Mouse (Mus musculus): ENCODE measurements around the gene 2310003L06Rik.

2310003L06Rik gene

DNA sequence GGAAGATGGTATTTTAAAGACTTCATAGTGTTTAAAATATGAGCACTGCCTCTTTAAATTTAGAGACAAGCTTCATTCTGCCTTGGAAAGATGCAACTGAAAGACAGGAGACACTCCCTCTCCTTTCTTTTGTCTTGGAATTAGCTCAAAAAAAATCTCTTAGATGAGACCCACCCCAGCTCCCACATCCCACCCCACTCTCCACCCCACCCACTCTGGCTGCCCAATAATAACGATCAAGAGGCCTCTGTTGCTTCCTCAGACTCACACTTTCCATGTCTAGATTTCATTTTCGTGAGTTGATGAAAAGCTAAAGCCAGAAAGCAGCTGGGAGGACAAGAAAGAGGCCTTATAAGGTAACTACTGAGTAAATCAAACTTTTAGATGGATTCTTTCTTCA, at the start of gene 2310003L06Rik, which contains the start of gene Gm28434:
Gene 2310003L06Rik (plus strand): TSS at position 259 of the 400 bp plus-strand sequence.
Gene Gm28434 (plus strand): TSS at position 317 of the 400 bp plus-strand sequence.
- no peak for DNase-seq (ENCODE audit: low spot score in 2 of 2)

GRCm38 (mm10) chr5:87925372-87925771, 43.9 kb upstream of the 2310003L06Rik start, which contains the start of gene Csn3:
Gene Csn3, plus strand, starts transcription at chr5:87925579.
- no peak for DNase-seq (ENCODE audit: low spot score in 2 of 2)

- DNase-seq (ENCODE audit: low spot score in 2 of 2): no peak
Measured at GRCm38 (mm10) chr5:87931603-87932002, 37.7 kb upstream of the 2310003L06Rik start.

DNA sequence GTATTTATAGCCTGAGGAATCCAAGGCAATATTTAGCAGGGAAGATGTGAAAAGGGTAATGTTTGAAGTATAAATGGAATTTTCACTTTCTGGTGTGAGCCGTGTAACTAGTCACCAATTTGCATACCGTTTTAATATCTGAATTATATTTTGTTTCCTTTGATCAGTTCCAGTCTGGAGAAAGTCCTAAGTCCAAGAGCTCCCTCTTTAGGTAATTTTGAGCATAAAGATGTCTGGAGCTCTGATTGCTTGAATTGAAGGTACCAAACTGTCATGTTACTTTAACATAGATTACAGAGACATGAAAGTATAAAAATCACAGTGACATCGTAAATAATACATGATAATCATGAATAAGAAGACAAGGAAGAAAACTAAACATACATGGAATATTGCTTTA, 28.5 kb upstream of the 2310003L06Rik start:
- no peak for DNase-seq (ENCODE audit: low spot score in 2 of 2)

GRCm38 (mm10) chr5:87942515-87942914, 26.7 kb upstream of the 2310003L06Rik start:
- no peak for DNase-seq (ENCODE audit: low spot score in 2 of 2)

DNA sequence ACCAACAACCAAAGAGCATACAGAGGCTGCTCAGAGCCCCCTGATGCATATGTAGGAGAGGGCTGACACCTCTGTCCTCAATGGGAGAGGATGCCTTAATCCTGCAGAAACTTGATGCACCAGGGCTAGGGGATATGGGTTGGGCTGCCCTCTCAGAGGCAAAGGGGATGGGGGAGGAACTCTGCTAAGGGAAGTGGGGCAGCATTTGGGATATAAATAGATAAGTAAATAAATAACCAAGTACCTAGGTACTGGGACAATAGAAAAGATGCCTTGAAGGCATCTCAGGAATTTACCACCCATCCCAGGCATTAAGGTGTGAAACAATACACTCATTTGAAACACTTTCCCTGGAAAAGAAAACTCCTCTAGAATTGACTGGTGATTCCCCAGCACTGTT, 17.4 kb upstream of the 2310003L06Rik start:
- no peak for DNase-seq (ENCODE audit: low spot score in 2 of 2)

- no peak for DNase-seq (ENCODE audit: low spot score in 2 of 2)
Measured at GRCm38 (mm10) chr5:87979139-87979538, 9.9 kb downstream of the 2310003L06Rik start, which contains the start of gene Cabs1. Gene Cabs1, plus strand, starts transcription at chr5:87979439.

DNA sequence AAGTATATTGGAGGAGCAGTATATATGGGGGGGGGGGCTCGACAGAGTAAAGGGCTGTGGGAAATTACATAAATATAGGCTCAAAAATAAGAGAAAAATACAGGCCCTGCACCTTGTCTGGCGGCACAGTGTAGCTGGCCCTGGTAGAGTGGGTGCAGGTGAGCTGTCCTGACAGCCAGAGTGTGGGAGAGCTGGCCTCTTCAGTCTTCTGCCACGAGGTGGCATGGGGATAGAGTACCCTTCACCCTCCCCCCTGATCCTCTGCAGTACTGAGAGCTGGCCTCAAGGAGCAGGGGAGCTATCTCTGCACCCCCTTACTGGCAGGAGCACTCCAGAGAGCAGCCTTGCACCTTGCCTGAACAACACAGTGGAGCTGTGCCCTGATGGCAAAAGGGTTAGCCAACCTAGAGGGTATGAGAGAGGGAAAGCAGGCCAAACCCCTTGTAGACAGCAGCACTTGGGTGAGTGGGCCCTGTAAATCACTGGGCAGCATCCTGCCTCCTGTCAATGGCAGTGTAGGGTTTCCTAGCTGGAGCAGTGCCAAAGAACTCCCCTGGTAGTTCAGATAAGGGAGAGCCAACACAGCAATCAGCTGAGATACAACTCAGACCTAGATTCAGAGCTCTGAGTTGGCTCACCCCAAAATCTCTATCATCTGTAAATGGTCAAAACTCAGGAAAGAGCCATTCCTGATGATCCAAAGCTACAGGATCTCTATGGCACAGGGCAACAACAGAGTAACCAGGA, 13.4 kb downstream of the 2310003L06Rik start:
- no peak for DNase-seq (ENCODE audit: low spot score in 2 of 2)

- DNase-seq (ENCODE audit: low spot score in 2 of 2): no peak
Measured at GRCm38 (mm10) chr5:88002249-88002648, 33.0 kb downstream of the 2310003L06Rik start, which contains the start of gene Smr3a. Gene Smr3a, plus strand, starts transcription at chr5:88002549.

DNA sequence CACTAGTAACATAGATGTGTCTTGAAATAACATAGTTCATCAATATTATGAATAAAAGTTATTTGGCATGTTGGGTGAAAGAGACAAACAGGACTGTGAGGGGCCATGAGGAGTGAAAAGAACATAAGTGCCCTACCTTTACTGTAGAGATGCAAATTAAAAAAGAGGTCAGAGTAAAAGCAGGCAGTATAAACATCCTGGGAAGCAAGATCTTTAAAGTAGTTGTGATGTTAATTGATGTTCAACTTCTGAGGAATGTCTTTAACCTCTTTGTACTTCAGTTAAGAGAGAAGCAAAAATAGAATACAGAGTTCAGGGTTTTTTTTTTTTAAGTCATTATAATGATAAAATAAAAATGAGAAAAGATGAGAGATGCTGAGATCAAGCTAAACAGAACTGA, 36.0 kb downstream of the 2310003L06Rik start:
- no peak for DNase-seq (ENCODE audit: low spot score in 2 of 2)
